Mouse (Mus musculus) regulatory T cell (primary cell): ENCODE measurements around the gene Gpd2.

ENCODE experiments used
- in situ Hi-C: fragments of 300-600 bp; cut with MboI, MseI; formaldehyde crosslinking; loops from one replicate; pipeline ENCODE4 v1.15.1; 2025; ENCODE audit warnings: high pct_unique_total_duplicates

The Gpd2 gene

GRCm38 (mm10) chr2:57296069-57296468 is 58.6 kb downstream of the Gpd2 start:
- in situ Hi-C loops = no loop called here

GRCm38 (mm10) chr2:57297226-57297625 is 59.8 kb downstream of the Gpd2 start:
- in situ Hi-C loops = no loop called here

GRCm38 (mm10) chr2:57301539-57301938 is 64.1 kb downstream of the Gpd2 start:
- in situ Hi-C loops = no loop called here

GRCm38 (mm10) chr2:57304212-57304611 is 66.8 kb downstream of the Gpd2 start:
- in situ Hi-C loops = no loop called here

GRCm38 (mm10) chr2:57312268-57312797 is 74.9 kb downstream of the Gpd2 start:
- in situ Hi-C loops = no loop called here

- in situ Hi-C loops = no loop called here
These were observed 78.6 kb downstream of the Gpd2 start for GRCm38 (mm10) chr2:57316055-57316454.

- in situ Hi-C loops = no loop called here
These were observed 80.9 kb downstream of the Gpd2 start for GRCm38 (mm10) chr2:57318336-57318735.

GRCm38 (mm10) chr2:57326091-57326490 is 88.7 kb downstream of the Gpd2 start:
- in situ Hi-C loops = no loop called here

GRCm38 (mm10) chr2:57329327-57329726 is 91.9 kb downstream of the Gpd2 start:
- in situ Hi-C loops = no loop called here

GRCm38 (mm10) chr2:57330812-57331211 is 93.4 kb downstream of the Gpd2 start:
- in situ Hi-C loops = no loop called here

GRCm38 (mm10) chr2:57331266-57331665 is 93.8 kb downstream of the Gpd2 start:
- in situ Hi-C loops = no loop called here

GRCm38 (mm10) chr2:57333481-57333880 is 96.0 kb downstream of the Gpd2 start:
- in situ Hi-C loops = no loop called here

GRCm38 (mm10) chr2:57335397-57335796 is 98.0 kb downstream of the Gpd2 start:
- in situ Hi-C loops = no loop called here

- in situ Hi-C loops = no loop called here
These were observed 101.3 kb downstream of the Gpd2 start for GRCm38 (mm10) chr2:57338779-57339178.

GRCm38 (mm10) chr2:57342910-57343309 is 105.5 kb downstream of the Gpd2 start:
- in situ Hi-C loops = no loop called here

- in situ Hi-C loops = no loop called here
These were observed 113.2 kb downstream of the Gpd2 start for GRCm38 (mm10) chr2:57350615-57351014.

GRCm38 (mm10) chr2:57353722-57354432 is 116.4 kb downstream of the Gpd2 start:
- in situ Hi-C loops = no loop called here

- in situ Hi-C loops = no loop called here
These were observed 117.4 kb downstream of the Gpd2 start for GRCm38 (mm10) chr2:57354848-57355247.

GRCm38 (mm10) chr2:57356222-57356822 is 118.9 kb downstream of the Gpd2 start:
- in situ Hi-C loops = no loop called here

- in situ Hi-C loops = no loop called here
These were observed 125.1 kb downstream of the Gpd2 start for GRCm38 (mm10) chr2:57362503-57362902.

- in situ Hi-C loops = loop anchor here (10.0 kb wide), 1 partner anchor 950 kb away; no protein-coding TSS in a partner anchor
These were observed 137.2 kb downstream of the Gpd2 start for GRCm38 (mm10) chr2:57374647-57375046.

- in situ Hi-C loops = loop anchor here (10.0 kb wide), 1 partner anchor 950 kb away; no protein-coding TSS in a partner anchor
These were observed 137.9 kb downstream of the Gpd2 start for GRCm38 (mm10) chr2:57375138-57375837.
